Mouse (Mus musculus): ENCODE data around the gene Sh2d7.

GRCm38 (mm10) chr9:54537480-54537879 is 1.3 kb upstream of the Sh2d7 start:
- no peak for TF ChIP-seq CTCF (IDR thresholded peaks at IDR 0.05; ENCODE audit: low read depth)
- no peak for TF ChIP-seq EP300 (IDR thresholded peaks at IDR 0.05; ENCODE audit: low read depth)
